Mouse (Mus musculus): Measurements from ENCODE around the gene Phc3.

DNA sequence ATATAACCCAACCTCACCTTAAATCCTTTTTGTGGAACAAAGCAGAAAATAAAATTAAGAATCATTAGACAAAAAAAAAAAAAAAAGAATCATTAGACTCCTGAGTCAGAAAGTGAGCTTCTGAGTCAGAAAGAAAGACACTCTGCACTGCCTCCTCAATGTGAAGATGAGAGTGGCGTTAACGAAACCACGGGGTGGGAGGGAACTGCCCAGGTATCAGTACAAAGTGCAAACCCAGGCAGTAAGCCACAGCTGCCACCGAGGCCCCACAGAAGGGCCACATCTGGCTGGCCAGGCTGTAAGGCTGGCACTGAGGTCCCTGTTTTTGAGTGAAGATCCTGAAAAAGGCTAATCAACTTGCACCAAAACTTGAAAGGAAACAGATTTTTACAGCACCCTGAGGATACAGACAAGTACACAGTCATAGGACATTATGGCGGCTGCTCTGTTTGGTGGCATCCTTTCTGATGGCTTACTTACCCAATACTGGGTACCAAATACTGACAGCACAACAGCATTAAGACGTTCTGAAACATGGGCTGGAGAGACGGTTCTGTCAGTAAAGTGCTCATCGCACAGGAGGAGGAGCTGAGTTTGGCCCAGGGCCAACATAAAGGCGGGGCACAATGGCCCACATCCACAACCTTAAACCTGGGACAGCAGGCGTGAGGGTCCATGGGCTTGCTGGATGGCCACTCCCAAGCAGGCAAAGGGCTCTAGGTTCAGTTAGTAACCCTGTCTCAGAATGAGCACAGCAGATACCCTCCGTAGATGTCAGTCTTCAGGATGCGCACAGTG is 16.7 kb downstream of the Phc3 start:
- TF ChIP-seq CTCF (IDR thresholded peaks at IDR 0.05) = no peak
- no peak for TF ChIP-seq EP300 (IDR thresholded peaks at IDR 0.05)

All from lung, postnatal 0 days (tissue).